Mouse (Mus musculus) bone marrow macrophage, adult 2 months (primary cell): ENCODE measurements at regions not wholly inside any gene's neighbourhood (a gene's known extent, or its start where the extent isn't known, plus 50 kb on each side); places are given as distances from the start of the nearest gene placed in this dataset.
A peak's percentile ranks its signal among the peaks of the same experiment; 100 is the strongest.

Experiments
- H3K27ac ChIP-seq: 2 replicates; pipeline ENCODE4 v1.5.1; 2012; ENCODE audit warnings: low read depth, low read length; ENCODE audit not compliant: insufficient read depth
- H3K4me1 ChIP-seq: 2 replicates; pipeline ENCODE4 v1.6.1; 2012; ENCODE audit warnings: low read length; ENCODE audit not compliant: control insufficient read depth, insufficient read depth
- H3K4me3 ChIP-seq: 2 replicates; pipeline ENCODE4 v1.5.1; 2012; ENCODE audit warnings: mild to moderate bottlenecking, low read length, moderate library complexity; ENCODE audit not compliant: insufficient read depth
- CTCF ChIP-seq: IDR thresholded peaks from 2 replicates; pipeline ENCODE4 v1.5.1; 2012; ENCODE audit warnings: low read depth, mild to moderate bottlenecking, low read length, moderate library complexity
- POLR2A ChIP-seq: IDR thresholded peaks from 2 replicates; pipeline ENCODE4 v1.6.1; 2012; ENCODE audit warnings: mild to moderate bottlenecking, low read depth, low read length, borderline replicate concordance

GRCm38 (mm10) chr4:64803886-64804285, 320.1 kb upstream of the Pappa start:
- TF ChIP-seq CTCF (no peak), POLR2A (no peak)
- H3K27ac ChIP-seq, result no peak overlapping the region
- H3K4me1 ChIP-seq, result no peaks in the 10 kb centered on the region
- no peak overlapping the region for H3K4me3 ChIP-seq

- Histone ChIP-seq H3K4me1 (no peaks in the 10 kb centered on the region), H3K4me3 (no peak overlapping the region), H3K27ac (no peak overlapping the region)
- TF ChIP-seq CTCF (no peak), POLR2A (no peak)
Measured at GRCm38 (mm10) chr4:64804996-64805395, 319.0 kb upstream of the Pappa start.

GRCm38 (mm10) chr4:64807148-64807547, 316.8 kb upstream of the Pappa start:
- TF ChIP-seq POLR2A (no peak), CTCF (no peak)
- Histone ChIP-seq H3K4me3 (no peak overlapping the region), H3K27ac (no peak overlapping the region), H3K4me1 (no peaks in the 10 kb centered on the region)

- H3K4me1 ChIP-seq, result no peaks in the 10 kb centered on the region
- H3K4me3 ChIP-seq, result no peak overlapping the region
- H3K27ac ChIP-seq, result no peak overlapping the region
- TF ChIP-seq CTCF (no peak), POLR2A (no peak)
Measured at GRCm38 (mm10) chr4:64811974-64812373, 312.0 kb upstream of the Pappa start.

- no peaks in the 10 kb centered on the region for H3K4me1 ChIP-seq
- no peak overlapping the region for H3K4me3 ChIP-seq
- TF ChIP-seq POLR2A (no peak), CTCF (no peak)
- no peak overlapping the region for H3K27ac ChIP-seq
Measured at GRCm38 (mm10) chr4:64812812-64813211, 311.2 kb upstream of the Pappa start.

- Histone ChIP-seq H3K27ac (no peak overlapping the region), H3K4me1 (no peaks in the 10 kb centered on the region), H3K4me3 (no peak overlapping the region)
- TF ChIP-seq CTCF (no peak), POLR2A (no peak)
Measured at GRCm38 (mm10) chr4:64832882-64833281, 291.1 kb upstream of the Pappa start.

- no peaks in the 10 kb centered on the region for H3K4me1 ChIP-seq
- H3K4me3 ChIP-seq, result no peak overlapping the region
- no peak overlapping the region for H3K27ac ChIP-seq
- TF ChIP-seq POLR2A, result no peak
- no peak for TF ChIP-seq CTCF
Measured at GRCm38 (mm10) chr4:64874521-64874920, 249.5 kb upstream of the Pappa start.

- Histone ChIP-seq H3K4me1 (no peaks in the 10 kb centered on the region), H3K4me3 (no peak overlapping the region), H3K27ac (no peak overlapping the region)
- TF ChIP-seq CTCF (no peak), POLR2A (no peak)
Measured at GRCm38 (mm10) chr4:64876924-64877323, 247.1 kb upstream of the Pappa start.

GRCm38 (mm10) chr4:64897935-64898334, 226.0 kb upstream of the Pappa start:
- no peak for TF ChIP-seq CTCF
- TF ChIP-seq POLR2A, result no peak
- H3K4me3 ChIP-seq, result no peak overlapping the region
- no peak overlapping the region for H3K27ac ChIP-seq
- peaks cover 10% of the 10 kb centered on the region for H3K4me1 ChIP-seq

- TF ChIP-seq POLR2A (no peak), CTCF (no peak)
- no peak overlapping the region for H3K4me3 ChIP-seq
- H3K4me1 ChIP-seq, result peaks cover 10% of the 10 kb centered on the region
- H3K27ac ChIP-seq, result peak overlapping the region; percentile 33; the same call in 1 of the 2 replicates
Measured at GRCm38 (mm10) chr4:64901091-64901845, 222.7 kb upstream of the Pappa start.
